Mouse (Mus musculus) cerebellum, adult 2 months (tissue): ENCODE measurements around the gene Cdc45.

Experiments
- CTCF ChIP-seq: fragments of 200-500 bp; IDR thresholded peaks from 2 replicates; pipeline ENCODE4 v1.5.1; 2011; ENCODE audit warnings: low read depth, mild to moderate bottlenecking, control low read depth, low read length, moderate library complexity, borderline replicate concordance; ENCODE audit not compliant: insufficient read depth
- POLR2A ChIP-seq: fragments of 200-500 bp; IDR thresholded peaks from 2 replicates; pipeline ENCODE4 v1.6.1; 2011; ENCODE audit warnings: low read length, control low read depth, borderline replicate concordance; ENCODE audit not compliant: insufficient read depth

- TF ChIP-seq CTCF, result no peak
- TF ChIP-seq POLR2A, result no peak
Observed at GRCm38 (mm10) chr16:18778461-18778860, 33.3 kb downstream of the Cdc45 start.
